Mouse (Mus musculus) midbrain, embryonic 11.5 days (tissue): ENCODE measurements around the gene Tmem207. TPM values are rescaled to one million over a fixed set of nuclear protein-coding genes. Genes with fewer than 3 reads are reported as not detected.

Experiments
- ATAC-seq: fragments of 200-750 bp; cut with Nextera tagmentation; 2 replicates; pipeline ENCODE4 v1.8.0; 2017; ENCODE audit warnings: moderate TSS enrichment, moderate library complexity; ENCODE audit not compliant: low FRiP score
- DNase-seq: peaks from one replicate; pipeline ENCODE4 v3.0.0; 2015; ENCODE audit warnings: low spot score; ENCODE audit errors: missing footprints
- H3K27ac ChIP-seq: fragments of 300-500 bp; sonication (generic); 2 replicates; pipeline ENCODE4 v1.5.1; 2014; ENCODE audit warnings: low read depth, low read length
- H3K27me3 ChIP-seq: fragments of 300-500 bp; sonication (generic); 2 replicates; pipeline ENCODE4 v1.6.1; 2014; ENCODE audit warnings: mild to moderate bottlenecking, low read length, moderate library complexity, mixed read lengths; ENCODE audit not compliant: control insufficient read depth, insufficient read depth
- H3K36me3 ChIP-seq: fragments of 300-500 bp; sonication (generic); 2 replicates; pipeline ENCODE4 v1.6.1; 2014; ENCODE audit warnings: mild to moderate bottlenecking, low read length, moderate library complexity, mixed read lengths; ENCODE audit not compliant: control insufficient read depth, insufficient read depth
- H3K4me1 ChIP-seq: fragments of 300-500 bp; sonication (generic); 2 replicates; pipeline ENCODE4 v1.6.1; 2014; ENCODE audit warnings: low read length; ENCODE audit not compliant: control insufficient read depth, insufficient read depth
- H3K4me2 ChIP-seq: fragments of 300-500 bp; sonication (generic); 2 replicates; pipeline ENCODE4 v1.6.1; 2014; ENCODE audit warnings: mild to moderate bottlenecking, moderate library complexity
- H3K4me3 ChIP-seq: fragments of 300-500 bp; sonication (generic); 2 replicates; pipeline ENCODE4 v1.5.1; 2014; ENCODE audit warnings: low read depth, low read length
- H3K9ac ChIP-seq: fragments of 300-500 bp; sonication (generic); 2 replicates; pipeline ENCODE4 v1.6.1; 2014; ENCODE audit warnings: low read length
- H3K9me3 ChIP-seq: fragments of 300-500 bp; sonication (generic); 2 replicates; pipeline ENCODE4 v1.6.1; 2016; ENCODE audit warnings: low read length; ENCODE audit not compliant: control insufficient read depth
- WGBS: fragments of 180-500 bp; shearing (Covaris S2); extraction: QIAGEN DNeasy Blood & Tissue Kit; methylation state at CpG from one replicate; pipeline ENCODE4 v1.1.7; 2014; 5-methylcytosine and 5-hydroxymethylcytosine counted together
- polyA plus RNA-seq: library from polyadenylated mRNA; unstranded; fragments of >200 nt; fragmentation: Nextera tagmentation; extraction: Ambion mirVana; gene quantifications from 2 replicates; pipeline ENCODE4 v1.2.1, GENCODE M21; 2014

Tmem207 gene
- polyA plus RNA-seq = 0.20 and 0.36 TPM in 2 replicates

GRCm38 (mm10) chr16:26526669-26527068 is at the start of gene Tmem207:
Gene Tmem207, minus strand, starts transcription at chr16:26526769.
- H3K27me3 ChIP-seq = no peaks in the 10 kb centered on the region
- H3K4me2 ChIP-seq = no peak within 1 kb of the TSS
- H3K27ac ChIP-seq = no peak within 1 kb of the TSS
- H3K4me1 ChIP-seq = no peaks in the 10 kb centered on the region
- H3K4me3 ChIP-seq = no peak within 1 kb of the TSS
- no peaks in the 10 kb centered on the region for H3K36me3 ChIP-seq
- DNase-seq = no peak
- no peak for ATAC-seq
- H3K9ac ChIP-seq = no peak within 1 kb of the TSS
- 89% methylated on average over 4 of the region's 4 CpGs for WGBS
- H3K9me3 ChIP-seq = no peaks in the 10 kb centered on the region

- WGBS = 86% methylated on average over 5 of the region's 5 CpGs
- ATAC-seq (no peak), DNase-seq (no peak)
- Histone ChIP-seq H3K9me3 (no peaks in the 10 kb centered on the region), H3K27me3 (no peaks in the 10 kb centered on the region), H3K4me2 (no peak overlapping the region), H3K9ac (no peak overlapping the region), H3K4me3 (no peak overlapping the region), H3K27ac (no peak overlapping the region), H3K4me1 (no peaks in the 10 kb centered on the region), H3K36me3 (no peaks in the 10 kb centered on the region)
Measured at GRCm38 (mm10) chr16:26574173-26574572, 47.6 kb upstream of the Tmem207 start.

DNA sequence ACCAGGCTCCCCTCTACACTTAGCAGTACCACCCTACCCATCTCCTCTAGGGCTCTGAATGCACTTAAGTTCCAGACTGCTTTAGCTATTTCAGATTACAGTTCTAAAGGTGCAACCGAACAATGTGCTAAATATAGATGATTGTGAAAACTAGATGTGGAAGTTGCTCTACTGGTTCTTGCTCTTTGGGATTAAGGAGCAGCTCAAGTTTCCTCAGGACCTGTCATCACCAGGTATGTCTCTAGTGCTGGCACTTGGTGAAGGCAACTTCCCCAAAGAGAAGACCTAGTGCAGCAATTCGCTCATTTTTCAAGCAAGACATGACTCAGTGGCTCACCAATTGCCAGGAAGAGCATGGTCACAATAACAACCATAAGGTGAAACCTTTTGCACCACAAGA is 45.3 kb upstream of the Tmem207 start:
- 86% methylated on average over 2 of the region's 2 CpGs for WGBS
- Histone ChIP-seq H3K4me3 (no peak overlapping the region), H3K4me2 (no peak overlapping the region), H3K4me1 (no peaks in the 10 kb centered on the region), H3K27me3 (no peaks in the 10 kb centered on the region), H3K27ac (no peak overlapping the region), H3K36me3 (no peaks in the 10 kb centered on the region), H3K9ac (no peak overlapping the region), H3K9me3 (no peaks in the 10 kb centered on the region)
- no peak for ATAC-seq
- DNase-seq = no peak

- H3K9me3 ChIP-seq = no peaks in the 10 kb centered on the region
- H3K36me3 ChIP-seq = no peaks in the 10 kb centered on the region
- no peak for ATAC-seq
- peak; percentile 72 for DNase-seq
- no peak overlapping the region for H3K27ac ChIP-seq
- H3K4me3 ChIP-seq = no peak overlapping the region
- H3K9ac ChIP-seq = no peak overlapping the region
- H3K4me2 ChIP-seq = no peak overlapping the region
- no peaks in the 10 kb centered on the region for H3K27me3 ChIP-seq
- no peaks in the 10 kb centered on the region for H3K4me1 ChIP-seq
Measured at GRCm38 (mm10) chr16:26569387-26569978, 42.9 kb upstream of the Tmem207 start.

GRCm38 (mm10) chr16:26562771-26563170 is 36.2 kb upstream of the Tmem207 start:
- no peak overlapping the region for H3K27ac ChIP-seq
- no peaks in the 10 kb centered on the region for H3K9me3 ChIP-seq
- no peak overlapping the region for H3K9ac ChIP-seq
- H3K4me2 ChIP-seq = no peak overlapping the region
- 83% methylated on average over 2 of the region's 2 CpGs for WGBS
- no peaks in the 10 kb centered on the region for H3K27me3 ChIP-seq
- no peaks in the 10 kb centered on the region for H3K4me1 ChIP-seq
- ATAC-seq (no peak), DNase-seq (peak; percentile 65)
- H3K36me3 ChIP-seq = no peaks in the 10 kb centered on the region
- no peak overlapping the region for H3K4me3 ChIP-seq

DNA sequence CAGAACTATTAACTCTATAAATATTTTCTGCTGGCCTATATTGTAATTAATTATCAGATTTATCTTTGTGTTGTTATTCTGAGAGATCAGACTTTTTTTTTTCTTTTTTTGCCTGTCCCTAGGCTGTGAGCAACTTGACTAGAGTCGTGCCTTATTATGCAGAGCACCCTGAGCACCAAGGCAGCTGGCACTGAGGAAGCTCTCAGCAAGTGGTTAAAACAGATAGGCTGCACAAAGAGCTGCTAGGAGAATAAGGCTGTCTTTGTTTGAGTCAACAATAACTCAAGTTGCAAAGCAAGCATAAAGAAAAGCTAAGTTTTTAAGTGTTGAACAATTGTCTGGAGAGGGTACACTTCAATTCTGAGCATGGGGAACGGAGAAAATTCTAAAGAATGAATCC is 35.2 kb upstream of the Tmem207 start:
- Histone ChIP-seq H3K4me2 (no peak overlapping the region), H3K4me1 (no peaks in the 10 kb centered on the region), H3K9ac (no peak overlapping the region), H3K36me3 (no peaks in the 10 kb centered on the region), H3K27ac (no peak overlapping the region), H3K27me3 (no peaks in the 10 kb centered on the region), H3K9me3 (no peaks in the 10 kb centered on the region), H3K4me3 (no peak overlapping the region)
- DNase-seq = peak; percentile 60
- no peak for ATAC-seq
- 30% methylated on average over 2 of the region's 2 CpGs for WGBS

GRCm38 (mm10) chr16:26558797-26559196 is 32.2 kb upstream of the Tmem207 start:
- Histone ChIP-seq H3K4me1 (no peaks in the 10 kb centered on the region), H3K9me3 (no peaks in the 10 kb centered on the region), H3K4me3 (no peak overlapping the region), H3K9ac (no peak overlapping the region), H3K27ac (no peak overlapping the region), H3K27me3 (no peaks in the 10 kb centered on the region), H3K36me3 (no peaks in the 10 kb centered on the region), H3K4me2 (no peak overlapping the region)
- WGBS = 90% methylated on average over 1 of the region's 1 CpGs
- DNase-seq (no peak), ATAC-seq (no peak)

- Histone ChIP-seq H3K27ac (no peak overlapping the region), H3K4me1 (no peaks in the 10 kb centered on the region), H3K9me3 (no peaks in the 10 kb centered on the region), H3K36me3 (no peaks in the 10 kb centered on the region), H3K9ac (no peak overlapping the region), H3K4me3 (no peak overlapping the region), H3K4me2 (no peak overlapping the region), H3K27me3 (no peaks in the 10 kb centered on the region)
- no peak for DNase-seq
- no peak for ATAC-seq
- 91% methylated on average over 3 of the region's 3 CpGs for WGBS
Measured at GRCm38 (mm10) chr16:26552234-26552633, 25.7 kb upstream of the Tmem207 start.

DNA sequence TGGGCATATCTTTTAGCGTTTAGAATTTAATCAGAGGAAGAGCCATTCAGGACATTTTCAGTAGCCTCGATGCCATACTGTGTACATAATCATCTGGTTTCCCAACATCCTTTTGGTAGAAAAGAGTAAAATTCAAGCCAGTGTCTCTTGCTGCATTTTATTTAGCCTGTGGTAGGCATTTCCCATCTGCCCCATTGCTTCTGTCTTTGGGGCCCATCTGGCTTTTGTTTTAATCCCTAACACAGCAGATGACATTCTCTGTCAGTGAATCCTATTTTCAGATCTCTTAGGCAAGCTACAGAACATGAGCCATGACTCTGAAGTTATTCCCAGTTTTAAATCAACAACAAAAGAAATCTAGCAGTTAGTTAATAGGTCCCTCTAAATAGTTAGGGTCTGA is 22.7 kb upstream of the Tmem207 start:
- 92% methylated on average over 2 of the region's 2 CpGs for WGBS
- no peak for ATAC-seq

GRCm38 (mm10) chr16:26546879-26547206 is 20.3 kb upstream of the Tmem207 start:
- 82% methylated on average over 1 of the region's 1 CpGs for WGBS
- Histone ChIP-seq H3K9ac (no peak overlapping the region), H3K9me3 (no peaks in the 10 kb centered on the region), H3K36me3 (no peaks in the 10 kb centered on the region), H3K4me1 (no peaks in the 10 kb centered on the region), H3K4me2 (no peak overlapping the region), H3K27me3 (no peaks in the 10 kb centered on the region), H3K27ac (no peak overlapping the region), H3K4me3 (no peak overlapping the region)
- ATAC-seq (no peak), DNase-seq (no peak)

More for the DNA sequence above, 22.7 kb upstream of the Tmem207 start:
- Histone ChIP-seq H3K9me3 (no peaks in the 10 kb centered on the region), H3K4me1 (no peaks in the 10 kb centered on the region), H3K4me3 (no peak overlapping the region), H3K4me2 (no peak overlapping the region), H3K27me3 (no peaks in the 10 kb centered on the region), H3K27ac (no peak overlapping the region), H3K9ac (no peak overlapping the region), H3K36me3 (no peaks in the 10 kb centered on the region)
- no peak for DNase-seq
